In genomic region chr5:134494142-134494541, GRCm38 (mm10) we compare ENCODE assay signal across 7 mouse cellular contexts. TPM values are rescaled to one million over a fixed set of nuclear protein-coding genes. Genes with fewer than 3 reads are reported as not detected.
DNase-seq lines count a peak whose midpoint lies in the region; ATAC-seq and TF ChIP-seq lines count a peak whose summit lies in the region.

No protein-coding gene starts in this region.

- DNase-seq in adrenal gland, adult 2 months, result peak; percentile 87
- DNase-seq in embryo, embryonic 11 days, result peak; percentile 84
- peak; percentile 98 for DNase-seq in heart, adult 11 months
- peak; percentile 91 for DNase-seq in kidney, adult 18-20 months
- DNase-seq in left cerebral cortex, postnatal 4 days, result peak; percentile 93
- peak; percentile 52 to 82 for DNase-seq in spleen, adult 2 months (ENCODE audit: low read depth in 1 of 2, low spot score in 2 of 2)

- no peaks in the 10 kb centered on the region for H3K4me1 ChIP-seq in midbrain, embryonic 15.5 days
- H3K4me1 ChIP-seq in spleen, adult 2 months (ENCODE audit: control insufficient read depth, insufficient read depth, insufficient read length), result peaks cover 4% of the 10 kb centered on the region; the same call in 1 of the 2 replicates

- no peak overlapping the region for H3K4me2 ChIP-seq in midbrain, embryonic 15.5 days

- TF ChIP-seq POLR2A in spleen, adult 2 months (IDR thresholded peaks at IDR 0.05; ENCODE audit: low read depth, low read length), result no peak

- 57% methylated on average over 11 of the region's 11 CpGs for WGBS in midbrain, embryonic 15.5 days
- 43% methylated on average over 11 of the region's 11 CpGs for WGBS in spleen, adult 2 months

- intact Hi-C loops in left cerebral cortex, postnatal 4 days (cut with DNase I), result loop anchor here (5.0 kb wide), 2 partner anchors 48 to 88 kb away; partner anchors contain the start of gene Rfc2

- peaks cover 67% of the 10 kb centered on the region for H3K36me3 ChIP-seq in midbrain, embryonic 15.5 days (replicated peaks)
- H3K36me3 ChIP-seq in spleen, adult 2 months (ENCODE audit: control insufficient read depth, insufficient read depth, low read length), result no peaks in the 10 kb centered on the region

- H3K9ac ChIP-seq in midbrain, embryonic 15.5 days, result no peak overlapping the region

- no peak overlapping the region for H3K27ac ChIP-seq in midbrain, embryonic 15.5 days
- no peak overlapping the region for H3K27ac ChIP-seq in spleen, adult 2 months (ENCODE audit: insufficient read depth, low read length)

- no peaks in the 10 kb centered on the region for H3K9me3 ChIP-seq in midbrain, embryonic 15.5 days

- peak; percentile 90; the same call in 1 of the 2 replicates for TF ChIP-seq CTCF in spleen, adult 2 months (IDR thresholded peaks at IDR 0.05; ENCODE audit: extremely low read depth, insufficient read depth, insufficient read length, insufficient replicate concordance)

- ATAC-seq in midbrain, embryonic 15.5 days (replicated peaks), result 0 out of 2 replicates have a peak, but pooled peaks have one; percentile 46

- H3K4me3 ChIP-seq in midbrain, embryonic 15.5 days, result no peak overlapping the region
- H3K4me3 ChIP-seq in spleen, adult 2 months (ENCODE audit: extremely low read depth, insufficient read depth, insufficient read length), result no peak overlapping the region

- no peaks in the 10 kb centered on the region for H3K27me3 ChIP-seq in midbrain, embryonic 15.5 days (replicated peaks)
- no peaks in the 10 kb centered on the region for H3K27me3 ChIP-seq in spleen, adult 2 months (ENCODE audit: control insufficient read depth, insufficient read depth, low read length)

RNA-seq across cellular contexts. Expression of gene Gtf2ird1, which starts 37.6 kb away (rescaled TPM):
- 10 to 100 TPM; 51.6 to 66.0 TPM for total RNA-seq in adrenal gland, adult 2 months (2021)
- 21.2 and 21.3 TPM in 2 replicates for polyA plus RNA-seq in adrenal gland, adult 2 months (2012; rRNA removed)
- 10 to 100 TPM; 67.6 to 81.6 TPM for total RNA-seq in left cerebral cortex, postnatal 4 days (2021)
- 89.0 and 90.2 TPM in 2 replicates for polyA plus RNA-seq in midbrain, embryonic 15.5 days (2015; fragmentation: Nextera tagmentation; extraction: Ambion mirVana)
- 9.2 and 12.1 TPM in 2 replicates for polyA plus RNA-seq in spleen, adult 2 months (2012; rRNA removed)

RNA-seq across cellular contexts. Expression of gene Clip2, which starts 58.1 kb away (rescaled TPM):
- total RNA-seq in adrenal gland, adult 2 months (2021), result 10 to 100 TPM; 13.3 to 21.5 TPM
- 15.1 and 16.8 TPM in 2 replicates for polyA plus RNA-seq in adrenal gland, adult 2 months (2012; rRNA removed)
- 100 to 1,000 TPM; 172 to 179 TPM for total RNA-seq in left cerebral cortex, postnatal 4 days (2021)
- polyA plus RNA-seq in midbrain, embryonic 15.5 days (2015; fragmentation: Nextera tagmentation; extraction: Ambion mirVana), result 16.1 and 16.9 TPM in 2 replicates
- 10.1 and 10.7 TPM in 2 replicates for polyA plus RNA-seq in spleen, adult 2 months (2012; rRNA removed)
